Mouse (Mus musculus): ENCODE results near the gene Stk11.

DNA sequence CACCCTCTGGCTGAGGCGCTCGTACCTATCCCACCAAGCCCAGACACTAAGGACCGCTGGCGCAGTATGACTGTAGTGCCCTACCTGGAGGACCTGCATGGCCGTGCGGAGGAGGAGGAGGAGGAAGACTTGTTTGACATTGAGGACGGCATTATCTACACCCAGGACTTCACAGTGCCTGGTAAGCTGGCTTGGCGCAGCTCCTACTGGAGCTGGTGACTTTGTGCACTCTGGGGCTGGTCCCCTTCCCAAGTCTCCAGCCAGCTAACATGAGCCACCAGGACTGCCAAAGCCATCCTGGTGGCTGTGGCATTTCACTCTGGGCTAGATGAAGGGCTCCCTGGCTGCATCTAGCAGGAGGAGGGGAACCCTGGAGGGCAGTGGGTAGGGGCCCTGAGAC, 12.3 kb downstream of the Stk11 start:
- no peak for TF ChIP-seq CTCF (conservative IDR thresholded peaks at IDR 0.05; ENCODE audit: low read length)
- TF ChIP-seq POU5F1 (IDR thresholded peaks at IDR 0.05; ENCODE audit: borderline replicate concordance, low read length) = no peak

All from E14TG2a.4 (cell line).